Mouse (Mus musculus): ENCODE data around the gene Nckap5l. TPM values are rescaled to one million over a fixed set of nuclear protein-coding genes. Genes with fewer than 3 reads are reported as not detected.
"Not testable (repeated sequence)": the region's sequence is repeated elsewhere in the genome, so short reads cannot be mapped to it uniquely, and the experiment has no call there.

Nckap5l gene
- total RNA-seq, 1 experiment, result 6.3 TPM

GRCm38 (mm10) chr15:99449131-99449750, 8.3 kb downstream of the Nckap5l start:
- H3K4me1 ChIP-seq (ENCODE audit: control insufficient read depth in 2 of 2, insufficient read depth in 2 of 2, low read length in 2 of 2, poor library complexity in 1 of 2), result peaks cover 0 to 7% of the 10 kb centered on the region in 2 experiments; a peak in 1 of 4 replicates
- DNase-seq (ENCODE audit: low read depth, low spot score), result no peak
- no peak overlapping the region for H3K27ac ChIP-seq (ENCODE audit: insufficient read depth, low read depth, low read length, poor library complexity, severe bottlenecking)

GRCm38 (mm10) chr15:99446136-99446535, 11.4 kb downstream of the Nckap5l start:
- H3K4me1 ChIP-seq (ENCODE audit: control insufficient read depth in 2 of 2, insufficient read depth in 2 of 2, low read length in 2 of 2, poor library complexity in 1 of 2); DNase-seq (ENCODE audit: low read depth, low spot score); in situ Hi-C loops (cut with MboI; ENCODE audit: low sequenced_read_pairs in 2 of 2, unreplicated experiment in 2 of 2); H3K9me3 ChIP-seq (ENCODE audit: control insufficient read depth, insufficient read depth, low read depth, low read length); H3K4me3 ChIP-seq (ENCODE audit: insufficient read depth in 1 of 2, low read depth in 1 of 2, low read length in 2 of 2, poor library complexity in 1 of 2, severe bottlenecking in 1 of 2); H3K27ac ChIP-seq (ENCODE audit: insufficient read depth, low read depth, low read length, poor library complexity, severe bottlenecking); H3K9ac ChIP-seq (ENCODE audit: insufficient read depth, low read depth, low read length, poor library complexity, severe bottlenecking); H3K36me3 ChIP-seq (ENCODE audit: control insufficient read depth, insufficient read depth, low read length, poor library complexity, severe bottlenecking): not testable (repeated sequence)

More at GRCm38 (mm10) chr15:99449131-99449750, 8.3 kb downstream of the Nckap5l start:
- no peaks in the 10 kb centered on the region for H3K9me3 ChIP-seq (ENCODE audit: control insufficient read depth, insufficient read depth, low read depth, low read length)
- H3K4me3 ChIP-seq (ENCODE audit: insufficient read depth in 1 of 2, low read depth in 1 of 2, low read length in 2 of 2, poor library complexity in 1 of 2, severe bottlenecking in 1 of 2), result no peak overlapping the region
- H3K9ac ChIP-seq (ENCODE audit: insufficient read depth, low read depth, low read length, poor library complexity, severe bottlenecking), result no peak overlapping the region
- no peak for TF ChIP-seq CHD2 (IDR thresholded peaks at IDR 0.05; ENCODE audit: low read depth, low read length)
- TF ChIP-seq HCFC1 (IDR thresholded peaks at IDR 0.05; ENCODE audit: borderline replicate concordance, insufficient read depth, low read length), result no peak
- no peak for TF ChIP-seq ZNF384 (IDR thresholded peaks at IDR 0.05; ENCODE audit: low read depth, low read length)
- no peak for TF ChIP-seq ZC3H11A (IDR thresholded peaks at IDR 0.05; ENCODE audit: borderline replicate concordance, low read depth, low read length)
- TF ChIP-seq MAFK (IDR thresholded peaks at IDR 0.05; ENCODE audit: insufficient read depth, low read depth, low read length), result no peak
- no peaks in the 10 kb centered on the region for H3K36me3 ChIP-seq (ENCODE audit: control insufficient read depth, insufficient read depth, low read length, poor library complexity, severe bottlenecking)
- in situ Hi-C loops (cut with MboI; ENCODE audit: low sequenced_read_pairs in 2 of 2, unreplicated experiment in 2 of 2), result no loop called here

GRCm38 (mm10) chr15:99445567-99445966, 12.0 kb downstream of the Nckap5l start:
- Histone ChIP-seq H3K4me1 (ENCODE audit: control insufficient read depth in 2 of 2, insufficient read depth in 2 of 2, low read length in 2 of 2, poor library complexity in 1 of 2) (peaks cover 0 to 6% of the 10 kb centered on the region in 2 experiments; a peak in 1 of 4 replicates), H3K9me3 (ENCODE audit: control insufficient read depth, insufficient read depth, low read depth, low read length) (no peaks in the 10 kb centered on the region), H3K4me3 (ENCODE audit: insufficient read depth in 1 of 2, low read depth in 1 of 2, low read length in 2 of 2, poor library complexity in 1 of 2, severe bottlenecking in 1 of 2) (no peak overlapping the region), H3K36me3 (ENCODE audit: control insufficient read depth, insufficient read depth, low read length, poor library complexity, severe bottlenecking) (0 out of 2 replicates have a peak, but pooled peaks cover 2% of the 10 kb centered on the region), H3K27ac (ENCODE audit: insufficient read depth, low read depth, low read length, poor library complexity, severe bottlenecking) (no peak overlapping the region), H3K9ac (ENCODE audit: insufficient read depth, low read depth, low read length, poor library complexity, severe bottlenecking) (no peak overlapping the region)
- DNase-seq (ENCODE audit: low read depth, low spot score), result no peak
- in situ Hi-C loops (cut with MboI; ENCODE audit: low sequenced_read_pairs in 2 of 2, unreplicated experiment in 2 of 2), result no loop called here
- TF ChIP-seq ZC3H11A (IDR thresholded peaks at IDR 0.05; ENCODE audit: borderline replicate concordance, low read depth, low read length) (no peak), MAFK (IDR thresholded peaks at IDR 0.05; ENCODE audit: insufficient read depth, low read depth, low read length) (no peak), ZNF384 (IDR thresholded peaks at IDR 0.05; ENCODE audit: low read depth, low read length) (no peak), CHD2 (IDR thresholded peaks at IDR 0.05; ENCODE audit: low read depth, low read length) (no peak), HCFC1 (IDR thresholded peaks at IDR 0.05; ENCODE audit: borderline replicate concordance, insufficient read depth, low read length) (no peak)

GRCm38 (mm10) chr15:99442358-99442757, 15.2 kb downstream of the Nckap5l start:
- TF ChIP-seq CHD2 (IDR thresholded peaks at IDR 0.05; ENCODE audit: low read depth, low read length), result no peak
- no peak for TF ChIP-seq ZNF384 (IDR thresholded peaks at IDR 0.05; ENCODE audit: low read depth, low read length)
- no peak for TF ChIP-seq ZC3H11A (IDR thresholded peaks at IDR 0.05; ENCODE audit: borderline replicate concordance, low read depth, low read length)
- no peak for TF ChIP-seq HCFC1 (IDR thresholded peaks at IDR 0.05; ENCODE audit: borderline replicate concordance, insufficient read depth, low read length)
- no peak for TF ChIP-seq MAFK (IDR thresholded peaks at IDR 0.05; ENCODE audit: insufficient read depth, low read depth, low read length)

More at GRCm38 (mm10) chr15:99442358-99442757, 15.2 kb downstream of the Nckap5l start:
- no peak for DNase-seq (ENCODE audit: low read depth, low spot score)
- Histone ChIP-seq H3K9me3 (ENCODE audit: control insufficient read depth, insufficient read depth, low read depth, low read length) (no peaks in the 10 kb centered on the region), H3K9ac (ENCODE audit: insufficient read depth, low read depth, low read length, poor library complexity, severe bottlenecking) (no peak overlapping the region), H3K4me1 (ENCODE audit: control insufficient read depth in 2 of 2, insufficient read depth in 2 of 2, low read length in 2 of 2, poor library complexity in 1 of 2) (peaks cover 0 to 6% of the 10 kb centered on the region in 2 experiments; a peak in 1 of 4 replicates), H3K27ac (ENCODE audit: insufficient read depth, low read depth, low read length, poor library complexity, severe bottlenecking) (no peak overlapping the region), H3K4me3 (ENCODE audit: insufficient read depth in 1 of 2, low read depth in 1 of 2, low read length in 2 of 2, poor library complexity in 1 of 2, severe bottlenecking in 1 of 2) (no peak overlapping the region), H3K36me3 (ENCODE audit: control insufficient read depth, insufficient read depth, low read length, poor library complexity, severe bottlenecking) (peaks cover 5% of the 10 kb centered on the region; the same call in 1 of the 2 replicates)
- in situ Hi-C loops (cut with MboI; ENCODE audit: low sequenced_read_pairs in 2 of 2, unreplicated experiment in 2 of 2), result no loop called here

Data from ES-E14 (cell line).